Mouse (Mus musculus): ENCODE data around the gene Brox. TPM values are rescaled to one million over a fixed set of nuclear protein-coding genes. Genes with fewer than 3 reads are reported as not detected.
A peak's percentile ranks its signal among the peaks of the same experiment; 100 is the strongest.

Gene Brox
- polyA plus RNA-seq, 1 experiment from 2014 or later, result 92.3 TPM

DNA sequence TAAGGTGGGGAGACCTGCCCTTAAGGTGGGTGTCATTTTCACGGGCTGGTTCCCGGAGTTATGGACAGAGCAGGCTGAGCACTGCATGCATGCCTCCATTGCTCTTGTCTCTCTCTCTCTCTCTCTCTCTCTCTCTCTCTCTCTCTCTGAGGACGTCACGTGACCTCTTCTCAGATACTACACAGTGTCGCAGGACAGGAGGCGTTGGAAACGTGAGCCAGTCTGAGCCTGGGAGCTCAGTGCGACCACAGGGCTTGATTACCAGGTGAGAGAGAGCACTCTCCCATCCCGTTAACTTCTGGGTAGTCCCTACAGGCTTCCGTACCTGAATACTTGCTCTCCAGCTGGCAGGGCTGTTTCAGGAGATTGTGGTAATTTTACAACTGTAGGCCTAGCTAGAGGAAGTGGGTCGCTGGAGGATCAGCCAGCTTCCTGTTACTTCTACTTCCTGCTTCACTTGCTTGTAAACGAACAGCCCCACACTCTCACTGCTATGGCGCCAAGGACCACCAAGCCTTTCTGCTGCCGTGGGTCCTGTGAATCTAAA is 31.1 kb downstream of the Brox start:
- Histone ChIP-seq H3K4me2 (replicated peaks) (no peak overlapping the region), H3K27me3 (no peaks in the 10 kb centered on the region), H3K36me3 (no peaks in the 10 kb centered on the region), H3K9me3 (no peaks in the 10 kb centered on the region), H3K4me1 (replicated peaks) (no peaks in the 10 kb centered on the region), H3K4me3 (replicated peaks) (no peak overlapping the region), H3K27ac (no peak overlapping the region), H3K9ac (replicated peaks) (no peak overlapping the region)
- WGBS, result 77% methylated on average over 14 of the region's 14 CpGs
- no peak for ATAC-seq

DNA sequence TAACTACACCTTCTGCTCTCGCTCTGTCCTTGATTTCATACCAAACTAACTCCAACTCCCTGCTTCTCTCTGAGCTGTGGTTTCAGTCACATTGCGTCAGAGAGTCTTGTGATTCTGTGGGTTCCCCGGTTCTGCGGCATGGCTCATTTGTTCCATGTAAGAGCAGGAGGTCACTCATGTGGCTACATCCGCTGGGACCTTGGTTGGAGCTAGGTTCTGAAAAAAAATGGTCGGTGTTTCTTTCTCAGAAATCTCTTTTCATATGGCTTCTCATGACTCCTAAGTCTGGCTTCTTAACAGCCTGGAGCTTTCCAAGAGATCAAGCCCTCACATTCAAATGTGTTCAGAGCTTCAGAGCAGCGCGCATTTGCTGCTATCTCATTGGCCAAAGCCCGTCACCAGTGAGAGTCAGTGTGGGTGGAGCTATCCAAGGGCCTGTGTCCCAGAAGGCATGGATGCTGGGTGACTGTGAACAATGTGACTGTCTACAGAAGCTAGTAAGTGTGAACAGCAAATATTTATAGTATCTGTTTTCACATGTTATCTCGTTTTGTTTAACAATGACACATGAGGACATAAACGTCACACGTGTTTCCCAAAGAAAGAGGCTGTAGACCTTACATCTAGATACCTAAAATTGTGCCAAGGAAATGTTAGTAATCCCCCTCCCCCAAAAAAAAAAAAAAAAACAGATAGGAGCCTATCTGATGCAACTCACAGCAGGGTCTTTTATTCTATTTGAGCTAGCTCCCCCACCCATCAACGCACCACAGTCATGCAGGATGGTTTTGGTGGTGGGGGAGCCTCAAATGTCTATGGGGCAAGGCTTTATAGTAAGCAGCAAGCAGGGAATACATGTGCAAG is 32.7 kb downstream of the Brox start:
- Histone ChIP-seq H3K27me3 (no peaks in the 10 kb centered on the region), H3K27ac (no peak overlapping the region), H3K36me3 (no peaks in the 10 kb centered on the region), H3K4me3 (replicated peaks) (no peak overlapping the region), H3K4me2 (replicated peaks) (no peak overlapping the region), H3K9ac (replicated peaks) (no peak overlapping the region), H3K9me3 (no peaks in the 10 kb centered on the region), H3K4me1 (replicated peaks) (no peaks in the 10 kb centered on the region)
- WGBS, result 78% methylated on average over 13 of the region's 13 CpGs
- no peak for ATAC-seq

DNA sequence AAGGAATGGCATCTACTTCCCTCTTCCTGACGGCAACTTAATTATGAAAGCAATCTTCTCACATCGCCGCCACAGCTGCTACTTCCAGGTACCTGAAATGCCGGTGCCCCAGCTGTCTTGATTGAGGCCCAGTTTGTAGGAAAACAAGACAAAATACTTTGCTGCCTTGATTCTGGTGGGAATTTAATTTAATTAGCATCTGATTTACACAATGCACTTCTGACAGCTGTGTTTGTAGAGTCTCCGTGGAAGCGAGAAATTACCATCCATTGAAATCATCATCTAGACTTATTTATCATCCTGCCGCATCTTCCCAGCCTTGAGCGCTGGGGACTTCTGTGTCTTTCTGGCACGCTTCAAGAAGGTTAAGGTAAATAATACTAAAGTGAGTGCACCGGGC is 44.5 kb downstream of the Brox start:
- Histone ChIP-seq H3K36me3 (no peaks in the 10 kb centered on the region), H3K27ac (peak overlapping the region; percentile 47; the same call in 1 of the 2 replicates), H3K4me1 (replicated peaks) (peaks cover 4% of the 10 kb centered on the region; the same call in 1 of the 2 replicates), H3K27me3 (no peaks in the 10 kb centered on the region), H3K9me3 (no peaks in the 10 kb centered on the region), H3K4me3 (replicated peaks) (no peak overlapping the region), H3K9ac (replicated peaks) (no peak overlapping the region), H3K4me2 (replicated peaks) (no peak overlapping the region)
- peak; percentile 34; the same call in 1 of the 2 replicates for ATAC-seq
- WGBS, result 50% methylated on average over 10 of the region's 10 CpGs

DNA sequence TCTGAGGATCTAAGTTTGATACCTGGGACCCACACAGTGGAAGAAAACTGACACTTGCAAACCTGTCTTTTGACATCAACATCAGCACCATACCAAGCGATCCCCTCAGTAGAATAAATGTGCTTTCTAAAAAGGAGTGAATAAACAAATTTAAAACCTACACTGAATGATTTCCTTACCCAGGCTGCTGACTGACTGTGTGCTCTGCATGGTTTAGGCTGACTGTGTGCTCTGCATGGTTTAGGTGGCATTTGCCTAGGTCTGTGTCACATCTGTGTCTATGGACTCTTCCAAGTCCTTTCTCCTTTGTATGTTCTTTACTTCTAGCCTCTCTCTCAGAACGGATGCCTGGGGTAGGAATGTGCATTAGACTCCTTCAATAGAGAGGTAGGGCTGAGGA is 45.3 kb downstream of the Brox start:
- Histone ChIP-seq H3K9ac (replicated peaks) (no peak overlapping the region), H3K27ac (no peak overlapping the region), H3K36me3 (no peaks in the 10 kb centered on the region), H3K4me2 (replicated peaks) (no peak overlapping the region), H3K27me3 (no peaks in the 10 kb centered on the region), H3K4me1 (replicated peaks) (peaks cover 4% of the 10 kb centered on the region; the same call in 1 of the 2 replicates), H3K9me3 (no peaks in the 10 kb centered on the region), H3K4me3 (replicated peaks) (no peak overlapping the region)
- WGBS, result 81% methylated on average over 2 of the region's 2 CpGs
- ATAC-seq, result no peak

DNA sequence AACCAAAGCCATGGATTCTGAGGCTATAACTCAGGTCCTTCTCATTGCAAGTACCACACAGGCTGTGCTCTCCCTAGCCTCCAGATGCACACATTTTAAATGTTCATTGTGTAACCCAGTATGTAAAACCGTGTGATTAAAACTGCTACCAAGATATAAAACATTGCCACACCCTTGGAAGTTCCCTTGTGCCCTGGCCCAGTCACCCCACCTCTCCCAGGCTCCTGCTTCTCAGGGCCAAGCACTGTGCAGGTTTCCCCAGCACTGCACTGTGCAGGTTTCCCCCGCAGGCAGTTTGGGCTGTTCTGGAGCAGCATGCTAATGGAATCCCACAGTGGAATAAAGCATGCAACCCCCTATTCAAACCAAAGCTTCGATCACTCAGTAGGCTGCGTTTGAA is 46.5 kb downstream of the Brox start:
- Histone ChIP-seq H3K4me1 (replicated peaks) (peaks cover 4% of the 10 kb centered on the region; the same call in 1 of the 2 replicates), H3K36me3 (no peaks in the 10 kb centered on the region), H3K4me2 (replicated peaks) (no peak overlapping the region), H3K9ac (replicated peaks) (no peak overlapping the region), H3K27me3 (no peaks in the 10 kb centered on the region), H3K9me3 (no peaks in the 10 kb centered on the region), H3K4me3 (replicated peaks) (no peak overlapping the region), H3K27ac (no peak overlapping the region)
- 68% methylated on average over 4 of the region's 4 CpGs for WGBS
- no peak for ATAC-seq

DNA sequence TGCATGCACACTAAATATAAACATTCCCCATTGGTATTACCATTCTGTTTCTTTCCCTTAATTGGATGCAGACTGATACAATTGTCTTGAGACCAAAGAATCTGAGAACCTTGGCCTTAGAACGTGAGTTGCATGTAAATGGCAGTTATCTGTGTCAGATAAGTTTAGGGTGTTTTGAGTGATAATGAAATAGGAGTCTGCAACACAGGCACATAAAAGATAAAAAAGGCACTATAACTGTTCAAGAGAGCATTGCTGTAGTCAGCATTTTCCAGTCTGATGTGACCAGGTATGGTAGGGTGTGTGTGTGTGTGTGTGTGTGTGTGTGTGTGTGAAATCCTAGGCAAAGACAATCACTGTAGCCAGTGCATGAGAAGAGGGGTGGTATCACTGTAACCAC is 48.9 kb downstream of the Brox start:
- Histone ChIP-seq H3K4me1 (replicated peaks) (peaks cover 4% of the 10 kb centered on the region; the same call in 1 of the 2 replicates), H3K9me3 (peaks cover 4% of the 10 kb centered on the region; the same call in 1 of the 2 replicates), H3K4me3 (replicated peaks) (no peak overlapping the region), H3K27ac (no peak overlapping the region), H3K27me3 (no peaks in the 10 kb centered on the region), H3K36me3 (no peaks in the 10 kb centered on the region), H3K4me2 (replicated peaks) (no peak overlapping the region), H3K9ac (replicated peaks) (no peak overlapping the region)
- no peak for ATAC-seq
- 59% methylated on average over 1 of the region's 1 CpGs for WGBS

DNA sequence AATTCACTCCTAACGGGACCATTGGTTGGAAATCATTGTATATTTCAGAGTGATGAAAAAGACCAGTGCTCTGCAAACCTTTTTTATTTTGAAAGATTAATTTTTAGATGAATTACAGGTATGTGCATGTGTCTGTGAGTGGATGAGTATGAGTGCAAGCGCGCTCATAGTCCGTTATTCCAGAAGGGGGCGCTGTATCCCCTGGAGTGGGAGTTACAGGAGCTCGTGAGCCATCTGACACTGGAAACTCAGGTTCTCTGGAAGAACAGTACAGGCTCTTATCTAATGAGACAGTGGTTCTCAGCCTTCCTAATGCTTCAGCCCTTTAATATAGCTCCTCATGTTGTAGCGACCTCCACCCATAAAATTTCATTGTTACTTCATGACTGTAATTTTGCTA is 53.8 kb downstream of the Brox start:
- Histone ChIP-seq H3K9ac (replicated peaks) (no peak overlapping the region), H3K4me2 (replicated peaks) (no peak overlapping the region), H3K36me3 (no peaks in the 10 kb centered on the region), H3K9me3 (peaks cover 4% of the 10 kb centered on the region; the same call in 1 of the 2 replicates), H3K27me3 (no peaks in the 10 kb centered on the region; the same call in 1 of the 2 replicates), H3K4me1 (replicated peaks) (no peaks in the 10 kb centered on the region), H3K27ac (no peak overlapping the region), H3K4me3 (replicated peaks) (no peak overlapping the region)
- 71% methylated on average over 7 of the region's 7 CpGs for WGBS
- no peak for ATAC-seq

DNA sequence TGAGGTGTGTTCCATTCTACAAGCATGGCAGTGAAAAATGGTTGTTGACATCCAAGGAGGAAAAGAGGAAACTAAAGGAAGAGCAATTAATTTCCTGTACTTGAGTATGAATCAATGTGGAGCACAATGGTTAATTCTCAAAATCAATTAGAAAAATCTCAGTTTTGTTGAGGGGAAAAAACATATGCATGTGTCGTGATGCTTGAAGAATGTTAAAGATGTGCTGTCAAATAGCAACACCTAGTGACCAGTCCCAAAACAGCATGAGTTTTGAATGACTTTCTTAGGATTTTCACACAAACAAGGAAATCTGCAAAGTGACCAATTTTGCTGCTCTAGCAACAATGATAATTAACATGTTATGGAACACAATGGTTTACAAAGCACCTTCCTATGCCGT is 59.2 kb downstream of the Brox start:
- H3K9ac ChIP-seq (replicated peaks), result no peak overlapping the region
- ATAC-seq, result no peak
- 19% methylated on average over 2 of the region's 2 CpGs for WGBS
- H3K27me3 ChIP-seq, result no peaks in the 10 kb centered on the region; the same call in 1 of the 2 replicates
- H3K4me1 ChIP-seq (replicated peaks), result no peaks in the 10 kb centered on the region
- no peak overlapping the region for H3K27ac ChIP-seq
- H3K4me3 ChIP-seq (replicated peaks), result no peak overlapping the region
- H3K4me2 ChIP-seq (replicated peaks), result no peak overlapping the region
- H3K36me3 ChIP-seq, result no peaks in the 10 kb centered on the region
- no peaks in the 10 kb centered on the region for H3K9me3 ChIP-seq

DNA sequence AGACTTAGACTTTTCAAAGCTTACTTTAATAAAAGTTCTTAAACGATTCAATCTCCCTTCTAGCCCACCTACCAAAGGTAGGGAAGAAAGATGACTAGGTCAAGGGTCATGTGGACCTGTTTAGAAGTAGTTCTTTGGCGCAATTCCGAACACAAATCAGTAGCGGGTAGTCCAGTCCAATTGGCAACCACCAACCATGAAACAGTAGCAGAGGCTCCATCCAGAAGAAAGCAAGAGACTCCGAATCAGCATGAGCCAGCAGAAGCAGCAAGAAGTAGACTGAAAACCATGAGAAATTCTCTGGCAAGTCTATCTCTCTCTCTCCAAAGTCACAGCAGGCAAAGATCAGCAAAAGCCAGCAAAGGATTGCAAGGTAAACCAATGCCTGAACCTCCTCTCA is 60.6 kb downstream of the Brox start:
- H3K4me3 ChIP-seq (replicated peaks), result no peak overlapping the region
- H3K36me3 ChIP-seq, result no peaks in the 10 kb centered on the region
- 92% methylated on average over 5 of the region's 5 CpGs for WGBS
- H3K27me3 ChIP-seq, result no peaks in the 10 kb centered on the region; the same call in 1 of the 2 replicates
- H3K27ac ChIP-seq, result no peak overlapping the region
- no peaks in the 10 kb centered on the region for H3K9me3 ChIP-seq
- H3K4me1 ChIP-seq (replicated peaks), result no peaks in the 10 kb centered on the region
- ATAC-seq, result no peak
- no peak overlapping the region for H3K4me2 ChIP-seq (replicated peaks)
- H3K9ac ChIP-seq (replicated peaks), result no peak overlapping the region

DNA sequence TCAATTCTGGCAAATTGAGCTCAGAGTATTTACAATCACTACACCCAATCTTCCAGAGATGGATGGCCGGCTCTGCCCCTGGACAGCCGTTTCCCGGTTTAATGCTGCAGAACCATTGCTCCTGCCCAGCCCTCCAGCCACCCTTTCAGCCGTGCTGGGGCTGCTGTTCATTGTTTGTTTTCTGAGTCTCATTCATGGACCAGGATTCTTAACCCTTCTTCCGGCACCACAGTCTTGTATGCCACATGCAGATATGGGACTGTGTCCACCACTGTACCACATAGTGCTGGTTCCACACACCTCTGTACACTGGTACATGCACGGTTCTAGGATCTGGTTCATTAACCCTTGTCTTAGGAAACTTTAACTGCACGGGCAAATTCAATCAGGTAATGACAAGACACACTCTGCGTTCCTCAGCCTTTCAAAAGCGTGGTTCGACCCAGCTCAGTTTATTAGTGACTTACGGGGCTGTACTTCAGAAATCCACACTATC is 63.3 kb downstream of the Brox start:
- Histone ChIP-seq H3K9me3 (no peaks in the 10 kb centered on the region), H3K36me3 (no peaks in the 10 kb centered on the region), H3K27ac (no peak overlapping the region), H3K9ac (replicated peaks) (no peak overlapping the region), H3K4me3 (replicated peaks) (no peak overlapping the region), H3K27me3 (no peaks in the 10 kb centered on the region), H3K4me2 (replicated peaks) (no peak overlapping the region), H3K4me1 (replicated peaks) (no peaks in the 10 kb centered on the region)
- ATAC-seq, result no peak
- 76% methylated on average over 11 of the region's 11 CpGs for WGBS

DNA sequence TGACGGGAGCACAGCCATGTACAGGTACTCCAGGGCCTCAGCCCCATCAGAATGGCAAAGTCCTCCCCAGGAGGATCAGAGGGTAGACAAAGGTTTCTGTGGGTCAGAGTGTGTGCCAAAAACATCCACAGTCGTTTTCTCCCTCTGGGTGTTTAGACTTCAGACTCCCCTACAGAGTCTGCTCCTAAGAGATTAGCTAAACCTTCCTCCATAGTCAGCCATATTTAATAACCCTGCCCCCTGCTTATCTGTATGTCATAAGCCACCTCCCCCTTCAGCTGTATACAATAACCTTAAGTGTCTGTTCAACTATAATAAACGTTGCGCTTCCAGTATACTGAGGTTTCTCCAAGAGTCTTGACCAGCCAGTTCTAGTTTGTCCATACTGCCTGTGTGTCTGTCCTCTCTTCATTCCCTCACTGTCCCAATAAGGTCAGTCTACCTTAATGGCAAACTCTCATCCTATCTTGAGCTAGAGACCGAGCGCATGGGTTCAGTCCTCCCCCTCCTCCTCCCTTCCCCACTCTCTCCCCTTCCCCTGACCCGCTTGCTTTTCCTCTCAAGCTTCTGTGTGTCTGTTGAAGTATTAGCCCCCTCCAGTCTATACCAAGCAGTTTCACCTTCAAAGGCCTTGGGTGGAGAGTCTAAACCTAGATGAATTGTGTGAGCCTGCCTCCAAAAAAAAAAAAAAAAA is 63.9 kb downstream of the Brox start:
- no peak overlapping the region for H3K4me2 ChIP-seq (replicated peaks)
- H3K4me1 ChIP-seq (replicated peaks), result no peaks in the 10 kb centered on the region
- H3K9me3 ChIP-seq, result no peaks in the 10 kb centered on the region
- H3K36me3 ChIP-seq, result no peaks in the 10 kb centered on the region
- WGBS, result 80% methylated on average over 7 of the region's 7 CpGs
- H3K9ac ChIP-seq (replicated peaks), result no peak overlapping the region
- no peak overlapping the region for H3K27ac ChIP-seq
- H3K27me3 ChIP-seq, result no peaks in the 10 kb centered on the region
- no peak overlapping the region for H3K4me3 ChIP-seq (replicated peaks)
- no peak for ATAC-seq

DNA sequence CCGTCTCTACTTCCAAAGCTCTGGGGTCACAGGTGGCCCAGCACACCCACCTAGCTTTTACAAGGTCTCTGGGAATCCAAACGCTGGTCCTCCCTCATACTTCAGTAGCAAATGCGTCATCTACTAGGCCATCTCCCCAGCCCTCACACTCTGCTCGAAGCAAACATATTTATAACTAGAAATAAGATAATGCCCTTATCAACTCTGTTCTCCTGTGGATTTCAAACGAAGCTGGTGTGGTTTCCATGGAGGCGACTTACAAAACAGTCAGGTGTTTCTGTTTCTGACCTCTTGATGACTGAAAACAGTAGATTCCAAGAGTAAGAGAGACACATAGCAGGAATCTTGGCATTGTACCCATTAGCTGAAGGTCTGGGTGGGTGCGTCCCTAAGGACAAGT is 69.6 kb downstream of the Brox start:
- no peaks in the 10 kb centered on the region for H3K27me3 ChIP-seq
- WGBS, result 85% methylated on average over 7 of the region's 7 CpGs
- ATAC-seq, result no peak
- H3K9me3 ChIP-seq, result no peaks in the 10 kb centered on the region
- H3K4me2 ChIP-seq (replicated peaks), result no peak overlapping the region
- H3K4me1 ChIP-seq (replicated peaks), result no peaks in the 10 kb centered on the region
- no peak overlapping the region for H3K9ac ChIP-seq (replicated peaks)
- H3K27ac ChIP-seq, result no peak overlapping the region
- no peaks in the 10 kb centered on the region for H3K36me3 ChIP-seq
- H3K4me3 ChIP-seq (replicated peaks), result no peak overlapping the region

All from midbrain, embryonic 13.5 days (tissue).